Mouse (Mus musculus): Measurements from ENCODE around the gene Cdc27.

GRCm38 (mm10) chr11:104558065-104558464 lies 7.6 kb upstream of the Cdc27 start:
- TF ChIP-seq CTCF (IDR thresholded peaks at IDR 0.05; ENCODE audit: borderline replicate concordance, extremely low read depth, insufficient read depth, insufficient read length) (no peak), POLR2A (IDR thresholded peaks at IDR 0.05; ENCODE audit: borderline replicate concordance, extremely low read depth, insufficient read depth, insufficient read length, poor library complexity, severe bottlenecking) (no peak)

Measured in brain, embryonic 14.5 days (tissue).